Mouse (Mus musculus): ENCODE data around the gene Pros1.

- TF ChIP-seq CTCF (IDR thresholded peaks at IDR 0.05; ENCODE audit: low read depth, low read length) (no peak), POLR2A (IDR thresholded peaks at IDR 0.05; ENCODE audit: borderline replicate concordance, low read depth, low read length) (no peak)
These were observed 86.4 kb downstream of the Pros1 start for GRCm38 (mm10) chr16:62940388-62941003.

All from bone marrow macrophage, adult 2 months (primary cell).